Mouse (Mus musculus) retina, postnatal 7 days (tissue): ENCODE results near the gene Clba1.

Experiments
- DNase-seq: peaks from one replicate; pipeline ENCODE4 v3.0.0-alpha.2; 2012; ENCODE audit warnings: low read depth, low spot score

Gene Clba1

GRCm38 (mm10) chr12:112849235-112850022, 40.7 kb downstream of the Clba1 start:
- DNase-seq = no peak

- no peak for DNase-seq
These were observed 41.6 kb downstream of the Clba1 start for GRCm38 (mm10) chr12:112850344-112850743.

- DNase-seq = no peak
These were observed 42.4 kb downstream of the Clba1 start for GRCm38 (mm10) chr12:112851116-112851515.

- no peak for DNase-seq
These were observed 44.5 kb downstream of the Clba1 start for GRCm38 (mm10) chr12:112853050-112853729.

DNA sequence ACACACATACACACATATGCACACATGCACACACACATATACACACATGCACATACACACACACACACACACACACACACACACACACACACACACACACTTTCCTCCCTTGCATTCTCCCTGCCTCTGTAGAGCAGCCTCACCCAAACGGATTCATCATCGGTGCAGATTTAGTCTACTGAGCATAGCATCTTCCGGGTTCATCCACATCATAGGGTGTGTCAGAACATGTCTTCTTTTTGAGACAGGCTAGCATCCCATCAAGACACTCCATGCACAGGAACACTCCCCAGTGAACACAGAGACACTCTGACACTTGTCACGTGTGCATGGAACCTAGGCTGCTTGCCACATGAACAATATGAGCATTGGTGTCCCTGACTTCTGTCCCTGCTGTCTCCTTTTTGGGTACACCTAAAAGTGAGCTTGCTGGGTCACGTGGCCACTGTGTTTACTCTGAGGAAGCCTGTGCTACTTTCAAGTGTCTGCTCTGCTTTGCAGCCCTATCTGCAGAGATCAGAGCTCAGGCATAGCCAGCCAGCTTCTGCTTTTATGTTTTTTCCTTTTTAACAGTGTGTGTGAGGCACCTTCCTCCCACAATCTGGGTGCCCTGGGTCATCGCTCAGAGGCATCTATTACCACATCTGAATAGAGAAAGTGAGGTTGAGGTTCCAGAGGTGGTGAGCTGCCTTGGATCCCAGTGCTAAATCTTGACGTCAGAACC, 46.0 kb downstream of the Clba1 start:
- DNase-seq = no peak

GRCm38 (mm10) chr12:112856338-112856737, 47.6 kb downstream of the Clba1 start:
- no peak for DNase-seq

- DNase-seq = no peak
These were observed 48.5 kb downstream of the Clba1 start for GRCm38 (mm10) chr12:112857021-112857925.

GRCm38 (mm10) chr12:112858581-112859336, 50.0 kb downstream of the Clba1 start:
- no peak for DNase-seq

GRCm38 (mm10) chr12:112859930-112860329, 51.2 kb downstream of the Clba1 start:
- DNase-seq = no peak

DNA sequence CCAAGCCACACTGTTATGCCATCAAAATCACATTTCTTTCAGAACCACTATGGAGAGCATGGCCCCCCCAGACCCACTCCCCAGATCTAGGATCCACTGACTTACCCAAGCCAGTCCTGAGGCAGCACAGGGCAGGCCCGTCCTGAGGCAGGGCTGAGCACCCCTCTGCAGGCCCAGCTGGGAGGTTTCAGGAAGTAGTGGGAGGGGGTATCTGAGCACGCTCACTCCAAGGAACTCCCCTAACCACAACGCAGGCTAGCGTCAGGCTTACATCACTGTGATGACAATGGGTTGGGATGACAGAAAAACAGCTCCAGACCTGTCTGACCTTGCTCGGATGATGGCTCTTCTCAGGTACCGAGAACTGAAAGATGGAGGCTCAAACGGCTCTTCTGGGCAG, 52.0 kb downstream of the Clba1 start:
- no peak for DNase-seq

DNA sequence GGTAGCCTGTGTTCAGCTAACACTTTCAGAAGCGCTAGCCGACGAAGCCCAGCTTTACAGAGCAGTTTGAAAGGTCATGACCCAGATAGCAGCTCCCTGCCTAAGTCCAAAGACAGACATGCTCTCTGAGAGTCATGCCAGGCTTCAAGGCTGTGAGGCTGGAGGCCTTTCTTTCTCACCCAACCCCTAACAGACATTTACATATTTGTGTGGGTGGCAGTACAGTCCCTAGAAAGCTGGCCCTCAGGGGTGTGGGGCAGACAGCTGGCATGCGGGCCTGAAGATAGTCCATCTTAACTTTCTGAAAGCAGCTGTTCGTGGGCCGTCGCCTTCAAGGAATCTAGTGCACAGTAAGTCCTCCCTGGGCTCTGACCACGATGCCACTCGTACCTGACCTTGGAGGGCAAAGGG, 53.2 kb downstream of the Clba1 start:
- DNase-seq = no peak

DNA sequence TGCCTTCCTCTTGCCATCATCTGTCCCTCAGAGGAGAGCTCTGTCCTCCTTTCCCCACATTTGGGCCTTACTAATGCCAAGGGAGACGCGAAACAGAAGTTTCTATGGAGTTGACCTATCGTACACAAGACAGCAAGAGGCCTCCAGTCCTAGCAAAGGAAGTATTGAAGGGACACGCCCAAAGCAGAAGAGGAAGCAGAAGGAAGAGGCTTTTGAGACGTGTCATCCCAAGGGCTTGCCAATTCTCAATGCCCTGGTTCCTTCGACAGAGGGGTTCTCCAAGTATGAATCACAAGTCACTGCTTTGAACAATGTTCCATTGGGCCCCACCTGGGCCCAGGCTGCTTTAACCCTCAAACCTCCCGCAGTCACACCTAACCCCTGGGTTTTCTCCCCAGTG, 56.1 kb downstream of the Clba1 start:
- no peak for DNase-seq
